Mouse (Mus musculus): Measurements from ENCODE around the gene Akr1c19. TPM values are rescaled to one million over a fixed set of nuclear protein-coding genes. Genes with fewer than 3 reads are reported as not detected.
"Not testable (repeated sequence)": the region's sequence is repeated elsewhere in the genome, so short reads cannot be mapped to it uniquely, and the experiment has no call there.

Akr1c19 gene
- 6.1 and 6.4 TPM in 2 replicates for polyA plus RNA-seq (2014; fragmentation: Nextera tagmentation; extraction: Ambion mirVana)

DNA sequence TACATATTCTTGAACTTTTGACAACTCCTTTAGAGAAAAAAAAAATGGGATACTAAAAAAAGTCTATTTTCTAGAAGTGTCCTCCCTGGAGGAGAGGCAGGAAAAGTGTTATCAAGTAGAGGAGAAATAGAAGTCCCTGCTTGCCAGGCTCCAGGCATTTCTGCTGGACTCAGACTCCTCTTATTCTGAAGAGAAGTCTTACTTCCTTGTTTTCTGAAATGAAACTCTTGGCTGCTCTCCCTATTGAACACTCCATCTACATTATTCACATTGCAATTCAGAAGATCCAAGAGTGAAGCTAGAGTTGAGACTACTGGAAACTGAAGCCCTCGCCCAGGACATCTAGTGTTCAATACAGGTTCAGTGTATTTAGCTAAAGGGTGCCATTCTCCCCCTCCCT is at the start of gene Akr1c19:
Gene Akr1c19, plus strand, starts transcription at position 260 of the 400 bp plus-strand sequence.
- H3K9me3 ChIP-seq (replicated peaks; ENCODE audit: control insufficient read depth, low read length): no peaks in the 10 kb centered on the region
- no peak within 1 kb of the TSS for H3K9ac ChIP-seq (ENCODE audit: low read length)
- no peak within 1 kb of the TSS for H3K4me2 ChIP-seq (ENCODE audit: low read length)
- no peaks in the 10 kb centered on the region for H3K4me1 ChIP-seq (ENCODE audit: control insufficient read depth, insufficient read depth, low read length)
- no peak for ATAC-seq
- H3K4me3 ChIP-seq (ENCODE audit: low read depth, low read length): no peak within 1 kb of the TSS
- H3K27ac ChIP-seq (ENCODE audit: low read depth, low read length): no peak within 1 kb of the TSS
- DNase-seq (ENCODE audit: low spot score): no peak
- WGBS: 72% methylated on average over 1 of the region's 1 CpGs
- H3K27me3 ChIP-seq (replicated peaks; ENCODE audit: control insufficient read depth, insufficient read depth, low read length): no peaks in the 10 kb centered on the region
- no peaks in the 10 kb centered on the region for H3K36me3 ChIP-seq (ENCODE audit: control insufficient read depth, insufficient read depth, low read length)

- not testable (repeated sequence) for H3K36me3 ChIP-seq (ENCODE audit: control insufficient read depth, insufficient read depth, low read length); H3K27ac ChIP-seq (ENCODE audit: low read depth, low read length); H3K9ac ChIP-seq (ENCODE audit: low read length); H3K9me3 ChIP-seq (replicated peaks; ENCODE audit: control insufficient read depth, low read length); H3K4me1 ChIP-seq (ENCODE audit: control insufficient read depth, insufficient read depth, low read length); ATAC-seq; H3K27me3 ChIP-seq (replicated peaks; ENCODE audit: control insufficient read depth, insufficient read depth, low read length); H3K4me2 ChIP-seq (ENCODE audit: low read length); H3K4me3 ChIP-seq (ENCODE audit: low read depth, low read length); DNase-seq (ENCODE audit: low spot score)
- 91% methylated on average over 4 of the region's 4 CpGs for WGBS
Measured at GRCm38 (mm10) chr13:4181321-4181720, 47.2 kb upstream of the Akr1c19 start.

GRCm38 (mm10) chr13:4183116-4183515 is 45.4 kb upstream of the Akr1c19 start:
- Histone ChIP-seq H3K36me3 (ENCODE audit: control insufficient read depth, insufficient read depth, low read length) (no peaks in the 10 kb centered on the region), H3K4me2 (ENCODE audit: low read length) (no peak overlapping the region), H3K4me1 (ENCODE audit: control insufficient read depth, insufficient read depth, low read length) (no peaks in the 10 kb centered on the region), H3K9me3 (replicated peaks; ENCODE audit: control insufficient read depth, low read length) (no peaks in the 10 kb centered on the region), H3K27ac (ENCODE audit: low read depth, low read length) (no peak overlapping the region), H3K4me3 (ENCODE audit: low read depth, low read length) (no peak overlapping the region), H3K27me3 (replicated peaks; ENCODE audit: control insufficient read depth, insufficient read depth, low read length) (no peaks in the 10 kb centered on the region), H3K9ac (ENCODE audit: low read length) (no peak overlapping the region)
- no peak for ATAC-seq
- no peak for DNase-seq (ENCODE audit: low spot score)
- 52% methylated on average over 9 of the region's 9 CpGs for WGBS

DNA sequence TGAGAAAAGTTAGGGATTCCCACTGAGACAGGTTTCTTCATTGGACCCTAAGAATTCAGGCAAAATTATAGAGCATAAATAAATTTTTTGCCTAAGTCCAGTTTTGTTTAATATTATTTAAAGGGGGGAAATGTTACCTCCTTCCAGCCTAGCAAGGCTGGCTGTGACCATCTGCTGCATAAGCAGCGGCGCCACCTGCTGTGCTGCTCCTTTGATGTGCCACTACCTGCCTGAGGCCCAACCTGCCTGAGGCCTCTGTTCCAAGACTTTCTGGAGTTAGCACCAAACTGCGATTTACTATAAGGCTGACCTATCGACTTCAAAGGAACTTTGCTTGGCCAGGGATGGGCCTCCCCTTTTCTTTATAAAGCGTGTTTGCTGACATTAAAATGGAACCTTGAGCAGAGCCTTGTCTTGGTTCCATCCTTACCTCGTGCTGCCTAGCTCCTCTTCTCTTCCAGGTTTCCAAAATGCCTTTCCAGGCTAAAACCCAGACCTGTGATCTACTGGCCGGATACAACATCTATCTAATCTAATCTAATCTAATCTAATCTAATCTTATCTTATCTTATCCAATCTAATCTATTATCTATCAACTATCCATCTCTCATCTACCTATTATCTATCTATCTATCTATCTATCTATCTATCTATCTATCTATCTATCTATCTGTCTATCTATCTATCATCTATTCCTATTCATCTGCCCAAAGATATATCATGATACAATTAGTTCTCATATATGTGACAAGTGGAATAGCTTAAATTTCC is 41.7 kb upstream of the Akr1c19 start:
- H3K9me3 ChIP-seq (replicated peaks; ENCODE audit: control insufficient read depth, low read length); ATAC-seq; H3K4me3 ChIP-seq (ENCODE audit: low read depth, low read length); H3K4me2 ChIP-seq (ENCODE audit: low read length); H3K36me3 ChIP-seq (ENCODE audit: control insufficient read depth, insufficient read depth, low read length); H3K27me3 ChIP-seq (replicated peaks; ENCODE audit: control insufficient read depth, insufficient read depth, low read length); H3K9ac ChIP-seq (ENCODE audit: low read length); H3K27ac ChIP-seq (ENCODE audit: low read depth, low read length); H3K4me1 ChIP-seq (ENCODE audit: control insufficient read depth, insufficient read depth, low read length): not testable (repeated sequence)
- DNase-seq (ENCODE audit: low spot score): peak; percentile 0
- 77% methylated on average over 7 of the region's 7 CpGs for WGBS

DNA sequence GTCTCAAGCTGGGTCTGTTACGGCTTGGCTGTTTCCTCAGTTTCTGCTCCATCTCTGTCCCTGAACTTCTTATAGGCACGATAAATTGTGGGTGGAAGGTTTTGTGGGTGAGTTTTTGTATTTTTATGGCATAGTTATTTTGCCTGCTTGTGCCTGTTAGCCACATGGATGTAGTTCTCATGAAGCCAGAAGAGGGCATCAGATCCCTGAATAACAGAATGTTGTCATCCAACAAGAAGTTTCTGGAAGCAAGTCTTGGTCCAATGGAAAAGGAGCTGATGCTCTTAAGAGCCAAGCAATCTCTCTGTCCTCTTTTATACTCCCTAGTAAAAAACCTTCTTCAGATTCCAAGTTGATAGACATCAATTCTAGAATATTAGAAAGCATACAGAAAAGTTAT is 40.3 kb upstream of the Akr1c19 start:
- Histone ChIP-seq H3K36me3 (ENCODE audit: control insufficient read depth, insufficient read depth, low read length) (no peaks in the 10 kb centered on the region), H3K4me3 (ENCODE audit: low read depth, low read length) (no peak overlapping the region), H3K4me1 (ENCODE audit: control insufficient read depth, insufficient read depth, low read length) (no peaks in the 10 kb centered on the region), H3K9ac (ENCODE audit: low read length) (no peak overlapping the region), H3K4me2 (ENCODE audit: low read length) (no peak overlapping the region), H3K27me3 (replicated peaks; ENCODE audit: control insufficient read depth, insufficient read depth, low read length) (no peaks in the 10 kb centered on the region), H3K9me3 (replicated peaks; ENCODE audit: control insufficient read depth, low read length) (no peaks in the 10 kb centered on the region), H3K27ac (ENCODE audit: low read depth, low read length) (no peak overlapping the region)
- WGBS: 84% methylated on average over 2 of the region's 2 CpGs
- DNase-seq (ENCODE audit: low spot score) (peak; percentile 10), ATAC-seq (no peak)

DNA sequence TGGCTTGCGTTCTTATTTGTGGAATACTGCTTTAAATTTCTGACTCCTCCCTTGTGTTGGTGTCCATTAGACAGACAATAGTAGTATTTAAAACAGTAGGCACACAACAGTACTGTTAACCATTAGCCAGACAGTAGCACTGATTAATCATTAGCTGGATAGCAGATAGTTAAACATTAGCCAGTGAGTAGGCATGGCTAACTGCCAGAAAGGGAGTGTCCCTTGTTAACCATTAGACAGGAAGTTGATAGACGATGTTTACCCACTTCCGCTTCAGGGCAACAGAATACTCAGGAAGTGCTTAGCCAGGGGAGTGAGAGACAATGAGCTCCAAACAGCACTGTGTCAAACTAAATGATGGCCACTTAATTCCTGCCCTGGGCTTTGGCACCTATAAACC is 37.6 kb upstream of the Akr1c19 start, which contains the start of gene Akr1c13:
Gene Akr1c13, plus strand, starts transcription at position 247 of the 400 bp plus-strand sequence.
- Histone ChIP-seq H3K9ac (ENCODE audit: low read length) (no peak within 1 kb of the TSS), H3K36me3 (ENCODE audit: control insufficient read depth, insufficient read depth, low read length) (no peaks in the 10 kb centered on the region), H3K4me2 (ENCODE audit: low read length) (no peak within 1 kb of the TSS), H3K4me3 (ENCODE audit: low read depth, low read length) (no peak within 1 kb of the TSS), H3K9me3 (replicated peaks; ENCODE audit: control insufficient read depth, low read length) (no peaks in the 10 kb centered on the region), H3K27ac (ENCODE audit: low read depth, low read length) (no peak within 1 kb of the TSS), H3K4me1 (ENCODE audit: control insufficient read depth, insufficient read depth, low read length) (no peaks in the 10 kb centered on the region), H3K27me3 (replicated peaks; ENCODE audit: control insufficient read depth, insufficient read depth, low read length) (no peaks in the 10 kb centered on the region)
- WGBS: 44% methylated on average over 3 of the region's 3 CpGs
- ATAC-seq (0 out of 2 replicates have a peak, but pooled peaks have one; percentile 18), DNase-seq (ENCODE audit: low spot score) (peak; percentile 17)

- Histone ChIP-seq H3K9me3 (replicated peaks; ENCODE audit: control insufficient read depth, low read length) (no peaks in the 10 kb centered on the region), H3K27me3 (replicated peaks; ENCODE audit: control insufficient read depth, insufficient read depth, low read length) (no peaks in the 10 kb centered on the region), H3K27ac (ENCODE audit: low read depth, low read length) (no peak overlapping the region), H3K4me3 (ENCODE audit: low read depth, low read length) (no peak overlapping the region), H3K9ac (ENCODE audit: low read length) (no peak overlapping the region), H3K36me3 (ENCODE audit: control insufficient read depth, insufficient read depth, low read length) (no peaks in the 10 kb centered on the region), H3K4me1 (ENCODE audit: control insufficient read depth, insufficient read depth, low read length) (no peaks in the 10 kb centered on the region), H3K4me2 (ENCODE audit: low read length) (no peak overlapping the region)
- WGBS: 80% methylated on average over 3 of the region's 3 CpGs
- DNase-seq (ENCODE audit: low spot score) (no peak), ATAC-seq (no peak)
Measured at GRCm38 (mm10) chr13:4192511-4192910, 36.0 kb upstream of the Akr1c19 start.

DNA sequence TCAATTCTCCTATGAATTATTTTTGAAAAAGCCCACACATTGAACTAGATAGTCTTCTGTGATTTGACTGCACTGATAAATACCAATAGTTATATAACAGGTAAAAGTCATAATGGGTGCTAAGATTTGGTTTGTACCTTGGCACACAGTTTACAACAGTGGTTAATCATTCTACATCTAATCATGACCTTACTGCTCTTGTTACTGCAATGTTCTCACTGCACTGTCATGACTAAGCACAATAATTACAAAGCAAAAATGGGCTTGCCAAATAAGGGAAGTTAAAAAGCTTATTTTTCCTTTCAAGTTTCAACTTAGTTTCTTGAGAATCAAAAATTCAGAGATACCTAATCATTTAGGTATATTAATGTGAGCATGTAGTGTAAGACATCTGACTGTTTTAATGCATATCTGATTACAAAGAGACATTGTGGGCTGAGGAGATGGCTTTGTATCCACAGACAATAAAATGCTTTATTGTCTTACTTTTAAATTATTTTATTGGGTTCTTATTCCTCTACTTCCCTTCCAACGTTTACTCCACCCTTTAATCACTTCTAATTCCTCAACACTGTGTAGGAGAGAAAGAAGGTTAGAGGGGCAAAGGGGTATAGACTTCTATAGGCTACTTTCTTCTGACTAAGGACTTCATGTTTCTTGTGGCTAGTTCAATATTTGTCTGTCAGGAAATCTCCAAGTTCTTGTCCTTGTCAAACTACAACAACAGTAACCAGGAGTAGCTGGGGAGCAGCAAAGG is 22.2 kb upstream of the Akr1c19 start:
- Histone ChIP-seq H3K27ac (ENCODE audit: low read depth, low read length) (no peak overlapping the region), H3K36me3 (ENCODE audit: control insufficient read depth, insufficient read depth, low read length) (no peaks in the 10 kb centered on the region), H3K4me1 (ENCODE audit: control insufficient read depth, insufficient read depth, low read length) (no peaks in the 10 kb centered on the region), H3K4me3 (ENCODE audit: low read depth, low read length) (no peak overlapping the region), H3K9me3 (replicated peaks; ENCODE audit: control insufficient read depth, low read length) (no peaks in the 10 kb centered on the region), H3K9ac (ENCODE audit: low read length) (no peak overlapping the region), H3K27me3 (replicated peaks; ENCODE audit: control insufficient read depth, insufficient read depth, low read length) (no peaks in the 10 kb centered on the region), H3K4me2 (ENCODE audit: low read length) (no peak overlapping the region)
- no peak for ATAC-seq
- 22% methylated on average over 1 of the region's 1 CpGs for WGBS
- DNase-seq (ENCODE audit: low spot score): no peak

Measured in forebrain, embryonic 14.5 days (tissue).